Mouse (Mus musculus): ENCODE data around the gene Fcho1. TPM values are rescaled to one million over a fixed set of nuclear protein-coding genes. Genes with fewer than 3 reads are reported as not detected.

Gene Fcho1
- total RNA-seq, 2 experiments from 2014 or later: 4.8 to 8.4 TPM

- DNase-seq: peak; percentile 91
These were observed 65.0 kb downstream of the Fcho1 start for GRCm38 (mm10) chr8:71660325-71661120.

- DNase-seq: no peak
These were observed 65.8 kb downstream of the Fcho1 start for GRCm38 (mm10) chr8:71659751-71660150.

- DNase-seq: no peak
These were observed 66.9 kb downstream of the Fcho1 start for GRCm38 (mm10) chr8:71658515-71659049.

Other genes with a start within 250 kb of the Fcho1 start
- 10 to 100 TPM; 14.1 to 21.4 TPM for gene Ano8, start 239.8 kb downstream of the Fcho1 start, total RNA-seq (2021)
- gene Gtpbp3, start 237.6 kb downstream of the Fcho1 start, total RNA-seq (2021): 10 to 100 TPM; 18.5 to 29.5 TPM
- gene Plvap, start 214.0 kb downstream of the Fcho1 start, total RNA-seq (2021): 100 to 1,000 TPM in 1 of 2 experiments, 10 to 100 TPM in 1; 95.1 to 101 TPM
- under 1 TPM; 0.15 to 0.42 TPM for gene Ccdc194, start 200.0 kb downstream of the Fcho1 start, total RNA-seq (2021)
- 10 to 100 TPM; 34.5 to 37.3 TPM for gene Bst2, start 188.3 kb downstream of the Fcho1 start, total RNA-seq (2021)
- 10 to 100 TPM; 61.9 to 63.5 TPM for gene Mvb12a, start 182.8 kb downstream of the Fcho1 start, total RNA-seq (2021)
- gene Tmem221, start 166.8 kb downstream of the Fcho1 start, total RNA-seq (2021): 1 to 10 TPM; 1.7 to 3.5 TPM
- gene Nxnl1, start 159.1 kb downstream of the Fcho1 start, total RNA-seq (2021): under 1 TPM; 0.82 to 0.84 TPM
- 100 to 1,000 TPM in 1 of 2 experiments, 10 to 100 TPM in 1; 97.4 to 118 TPM for gene Slc27a1, start 156.8 kb downstream of the Fcho1 start, total RNA-seq (2021)
- 100 to 1,000 TPM; 233 to 245 TPM for gene Pgls, start 133.5 kb downstream of the Fcho1 start, total RNA-seq (2021)
- gene Fam129c, start 128.1 kb downstream of the Fcho1 start, total RNA-seq (2021): 1 to 10 TPM; 3.9 to 4.2 TPM
- gene Colgalt1, start 114.7 kb downstream of the Fcho1 start, total RNA-seq (2021): 10 to 100 TPM; 56.3 to 58.9 TPM
- gene Unc13a, start 54.0 kb downstream of the Fcho1 start, total RNA-seq (2021): 1 to 10 TPM; 3.8 to 7.1 TPM
- 10 to 100 TPM; 18.5 to 25.9 TPM for gene Jak3, start 49.4 kb downstream of the Fcho1 start, total RNA-seq (2021)
- gene Insl3, start 36.5 kb downstream of the Fcho1 start, total RNA-seq (2021): 10 to 100 TPM in 1 of 2 experiments, 1 to 10 TPM in 1; 7.3 to 10.8 TPM
- 1 to 10 TPM; 6.4 to 6.7 TPM for gene B3gnt3, start 23.9 kb downstream of the Fcho1 start, total RNA-seq (2021)
- 1 to 10 TPM; 7.6 to 9.4 TPM for gene Zfp709, start 156.3 kb upstream of the Fcho1 start, total RNA-seq (2021)
- 1 to 10 TPM; 3.7 to 7.0 TPM for gene Zfp882, start 182.9 kb upstream of the Fcho1 start, total RNA-seq (2021)
- 10 to 100 TPM; 29.8 to 33.9 TPM for gene Zfp617, start 182.9 kb upstream of the Fcho1 start, total RNA-seq (2021)
- 10 to 100 TPM; 15.4 to 25.9 TPM for gene Zfp961, start 225.3 kb upstream of the Fcho1 start, total RNA-seq (2021)

Data from adrenal gland, postnatal 10 days (tissue).